Mouse (Mus musculus): ENCODE measurements around the gene Gm4871.

Gm4871 gene

DNA sequence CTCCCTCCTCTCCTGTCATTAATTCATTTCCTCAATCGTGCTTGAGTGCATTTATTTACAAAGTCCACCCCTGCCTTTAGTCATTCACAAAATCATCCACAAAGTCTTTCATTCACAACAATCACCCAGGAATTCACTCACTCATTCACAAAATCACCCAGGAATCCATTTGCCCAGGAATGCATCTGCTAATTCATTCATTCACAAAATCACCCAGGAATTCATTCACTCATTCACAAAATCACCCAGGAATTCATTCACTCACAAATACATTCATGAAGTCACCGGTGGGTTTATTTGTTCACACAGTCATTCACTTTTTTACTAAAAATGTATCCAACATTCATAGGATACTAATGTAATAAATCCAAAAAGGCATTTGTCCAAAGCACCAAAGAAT lies 42.5 kb downstream of the Gm4871 start:
- DNase-seq: no peak

DNA sequence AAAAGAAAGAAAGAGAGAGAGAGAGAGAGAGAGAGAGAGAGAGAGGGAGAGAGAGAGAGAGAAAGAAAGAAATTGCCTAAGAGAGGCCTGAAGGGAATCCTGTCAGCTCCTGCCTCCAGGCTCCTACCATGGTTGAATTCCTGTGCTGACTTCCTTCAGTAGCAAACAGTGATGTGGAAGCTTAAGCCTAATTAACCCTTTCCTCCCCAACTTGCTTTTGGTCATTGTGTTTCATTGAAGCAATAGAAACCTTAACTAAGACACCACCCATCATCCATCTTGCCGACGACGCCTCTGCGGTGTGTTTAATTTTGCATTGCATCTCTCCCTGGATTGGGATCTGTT lies 43.5 kb downstream of the Gm4871 start:
- no peak for DNase-seq

- peak; percentile 36 for DNase-seq
Observed at GRCm38 (mm10) chr5:144988340-144989060, 44.1 kb downstream of the Gm4871 start.

DNA sequence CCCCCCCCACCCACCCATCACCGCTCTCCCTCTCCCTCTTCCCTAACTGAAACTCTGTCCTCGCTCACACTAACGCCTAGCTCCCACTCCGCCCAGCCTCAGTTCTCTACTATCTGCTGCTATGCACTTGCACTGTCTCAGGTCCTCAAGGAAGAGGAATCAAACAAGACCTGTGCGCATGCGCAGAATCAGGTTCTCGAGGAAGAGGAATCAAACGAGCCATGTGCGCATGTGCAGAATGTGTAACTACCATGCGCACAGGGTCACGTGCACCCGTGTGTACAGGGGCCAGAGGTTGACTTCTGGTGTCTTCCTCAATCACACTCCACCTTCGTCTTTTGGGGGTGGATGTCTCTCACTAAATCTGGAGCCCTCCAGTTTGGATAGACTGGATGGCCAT lies 45.0 kb downstream of the Gm4871 start:
- no peak for DNase-seq

GRCm38 (mm10) chr5:144984839-144985238 lies 47.7 kb downstream of the Gm4871 start:
- no peak for DNase-seq

DNA sequence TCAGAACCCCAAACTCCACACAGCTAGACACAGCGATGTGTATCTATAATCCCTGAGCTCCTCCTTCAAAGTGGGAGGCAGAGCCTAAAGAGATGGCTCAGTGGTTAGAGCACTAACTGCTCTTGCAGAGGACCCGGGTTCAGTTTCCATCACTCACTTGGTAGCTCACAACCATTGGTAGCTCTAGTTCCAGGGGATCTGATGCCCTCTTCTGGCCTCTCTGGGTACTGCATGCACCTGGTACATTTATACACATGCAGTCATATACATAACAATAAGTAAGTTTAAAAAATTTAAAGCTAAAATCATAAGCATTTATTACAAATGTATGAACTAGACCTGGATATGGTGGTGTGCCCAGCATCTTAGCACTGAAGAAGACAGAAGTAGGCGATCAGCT lies 49.3 kb downstream of the Gm4871 start:
- DNase-seq: no peak
